Mouse (Mus musculus) adrenal gland, adult 10 weeks (tissue): Measurements from ENCODE around the gene Usp37. TPM values are rescaled to one million over a fixed set of nuclear protein-coding genes. Genes with fewer than 3 reads are reported as not detected.

ENCODE experiments used
- polyA plus RNA-seq: library from polyadenylated mRNA; stranded (reverse); fragments of 350-450 nt; fragmentation: Illumina TruSeq; extraction: RNeasy Lipid Tissue Mini Kit (QIAGEN cat#74804); gene quantifications from one replicate; pipeline ENCODE4 v1.2.3, GENCODE M21; 2014; ENCODE audit warnings: low read depth, low replicate concordance

Gene Usp37
- polyA plus RNA-seq = 21.5 TPM

DNA sequence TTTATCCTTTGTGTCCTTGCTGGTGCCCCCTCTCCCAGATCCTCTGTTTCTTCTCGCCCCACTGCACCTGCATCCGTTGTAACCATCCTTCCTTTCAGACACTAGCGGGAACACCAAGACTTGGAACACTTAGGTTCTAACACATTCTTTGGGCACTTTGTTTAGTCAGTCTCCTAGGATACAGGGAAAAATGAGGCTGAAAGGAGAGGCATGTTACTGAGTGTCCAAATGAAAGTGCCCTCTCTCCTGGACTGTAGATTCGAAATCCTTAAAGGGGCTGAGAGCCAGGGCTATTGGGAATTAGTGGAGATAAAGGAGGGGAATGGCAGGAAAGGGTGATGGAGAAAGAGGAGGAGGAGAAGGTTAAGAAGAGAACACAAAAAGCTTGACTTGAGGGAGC lies at the start of gene Usp37:
Gene Usp37 (minus strand): TSS at position 101 of the 400 bp plus-strand sequence.

DNA sequence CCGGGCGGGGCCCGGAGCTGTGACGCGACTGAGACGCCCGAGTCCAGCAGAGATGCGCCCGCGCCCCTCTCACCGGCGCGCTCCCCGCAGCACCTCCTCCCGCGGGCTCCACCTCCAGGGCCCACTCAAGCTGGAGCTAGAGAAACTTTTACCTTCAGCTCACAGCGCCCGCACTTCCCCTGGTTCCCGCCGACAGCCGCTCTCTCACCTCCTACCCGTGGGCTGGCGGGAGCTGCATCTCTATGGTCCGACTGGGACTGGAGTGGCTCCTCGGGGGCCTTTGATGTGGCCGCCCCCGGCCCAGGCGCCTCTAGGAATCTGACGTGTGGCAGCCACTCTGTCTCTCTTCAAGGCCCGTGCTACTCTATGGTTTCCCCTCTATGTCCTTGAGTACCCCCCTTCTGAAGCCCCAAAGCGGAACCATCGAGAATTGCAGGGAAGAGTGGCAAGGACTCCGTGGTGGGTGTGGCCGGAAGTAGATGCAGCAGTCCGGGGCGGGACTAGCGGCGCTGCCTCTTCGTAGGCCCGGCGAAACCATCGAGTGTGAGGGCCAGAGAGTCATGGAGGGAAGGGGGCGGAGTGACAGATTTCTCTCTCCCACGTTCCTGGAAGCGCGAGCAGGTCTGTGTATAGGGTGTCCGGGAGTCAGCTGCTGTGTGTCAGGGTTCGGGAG lies 43.8 kb upstream of the Usp37 start, which contains the start of the genes Zfp142 and Bcs1l:
Gene Zfp142 (minus strand): TSS at position 474 of the 673 bp plus-strand sequence.
Gene Bcs1l (plus strand): TSS at position 517 of the 673 bp plus-strand sequence.

DNA sequence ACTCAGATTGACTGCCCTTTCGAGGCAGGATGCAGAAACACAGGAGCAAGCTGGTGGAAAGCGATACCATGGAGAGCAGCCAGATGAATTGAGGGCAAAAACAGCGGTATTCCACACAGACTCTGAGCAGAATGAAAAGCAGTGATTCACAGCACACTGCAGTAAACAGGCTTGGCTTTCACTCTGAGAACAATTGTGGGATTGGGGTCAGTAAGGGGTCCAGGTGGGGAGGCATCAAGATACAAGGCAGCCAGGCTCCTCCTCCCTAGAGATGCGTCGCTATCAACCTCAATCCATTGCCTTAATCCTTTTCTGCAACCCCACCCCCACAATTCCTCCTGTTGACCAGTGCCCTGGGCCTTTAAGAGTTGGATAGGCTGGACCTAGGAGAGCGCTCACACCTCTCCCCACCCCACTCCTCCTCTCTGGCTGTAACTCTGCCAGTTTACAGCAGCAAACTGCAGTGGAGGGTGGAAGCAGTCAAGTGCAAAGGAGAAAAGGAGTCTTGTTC lies 1.6 kb downstream of the Usp37 start, which contains the start of gene Plcd4:
Gene Plcd4 (plus strand): TSS at position 438 of the 511 bp plus-strand sequence.

DNA sequence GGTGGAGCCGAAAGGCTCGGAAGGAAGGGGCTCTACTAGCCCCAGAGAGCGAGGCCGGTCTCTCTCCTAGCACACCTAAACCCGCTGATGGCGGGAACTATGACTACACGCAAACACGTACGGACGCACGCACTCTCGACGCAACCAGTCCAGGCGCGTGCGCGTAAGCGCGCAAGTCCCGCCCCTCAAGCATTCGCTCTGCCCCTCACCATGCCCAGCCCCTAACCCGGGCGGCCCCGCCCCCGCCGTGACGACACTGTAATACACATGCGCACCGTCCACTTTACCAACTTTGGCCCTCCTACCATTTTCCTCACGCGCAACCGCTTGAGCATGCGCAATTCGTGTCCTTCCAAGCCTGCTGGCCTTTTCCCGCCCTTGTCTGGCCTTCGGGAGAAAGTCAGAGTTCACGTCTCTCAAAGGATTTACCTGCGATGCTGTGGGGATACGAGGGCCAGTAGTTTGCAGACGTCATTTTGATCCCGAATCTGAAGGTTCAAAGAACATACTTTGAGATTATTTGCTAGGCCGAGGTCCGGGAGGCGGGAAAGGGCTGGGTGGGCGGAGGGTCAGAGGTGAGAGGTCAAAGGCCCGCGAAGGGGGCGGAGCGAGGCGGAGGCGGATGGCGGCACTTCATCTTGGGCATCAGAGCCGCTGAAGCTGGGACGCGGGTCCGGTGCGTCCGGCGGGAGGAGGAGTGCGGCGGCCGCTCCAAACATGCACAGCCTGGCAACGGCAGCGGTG lies 38.2 kb downstream of the Usp37 start, which contains the start of gene Cnot9:
Gene Cnot9 (plus strand): TSS at position 338 of the 744 bp plus-strand sequence.

DNA sequence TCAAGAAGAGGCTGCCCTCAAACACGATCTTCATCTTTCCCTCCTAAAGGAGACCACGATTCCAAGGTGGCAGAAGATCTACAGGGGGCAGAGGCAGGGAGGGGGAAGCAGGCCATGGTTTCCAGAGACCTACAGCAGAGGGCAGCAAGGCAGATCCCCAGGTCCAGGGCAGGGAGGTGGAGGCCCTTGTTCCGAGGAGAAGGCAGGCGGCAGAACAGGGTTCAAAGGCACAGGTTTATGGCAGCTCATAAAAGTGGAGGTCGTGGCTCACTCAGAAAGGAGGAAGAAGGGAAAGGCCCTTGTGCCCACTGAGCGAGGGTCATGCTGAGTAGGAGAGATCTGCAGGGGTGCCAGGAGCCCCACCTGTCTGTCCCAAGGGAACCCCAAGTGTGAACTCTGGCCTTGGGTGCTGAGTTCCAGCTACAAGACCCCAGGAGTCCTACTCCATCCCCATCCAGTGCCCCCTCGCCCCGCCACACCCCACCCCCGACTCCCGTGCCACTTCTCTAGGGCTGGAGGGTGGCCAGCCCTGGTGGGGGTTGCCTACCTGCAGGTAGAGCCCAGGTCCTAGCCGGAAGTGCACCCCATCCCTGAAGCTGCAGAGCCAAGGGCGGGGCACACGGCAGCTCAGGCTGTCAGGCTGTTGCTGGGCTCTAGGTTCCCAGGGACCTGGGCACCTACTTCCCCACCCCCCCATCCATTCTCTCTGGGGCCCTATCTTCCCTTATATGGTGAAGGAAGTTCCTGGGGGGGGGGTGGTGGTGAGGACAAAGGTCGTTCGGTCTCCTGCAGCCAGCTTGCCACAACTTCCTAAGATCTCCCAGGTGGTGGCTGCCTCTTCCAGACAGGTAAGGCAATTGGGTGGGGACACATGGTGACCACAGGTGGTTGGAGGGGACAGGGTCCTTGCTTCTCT lies 135.2 kb downstream of the Usp37 start, which contains the start of gene Vil1:
Gene Vil1 (plus strand): TSS at position 788 of the 916 bp plus-strand sequence.

DNA sequence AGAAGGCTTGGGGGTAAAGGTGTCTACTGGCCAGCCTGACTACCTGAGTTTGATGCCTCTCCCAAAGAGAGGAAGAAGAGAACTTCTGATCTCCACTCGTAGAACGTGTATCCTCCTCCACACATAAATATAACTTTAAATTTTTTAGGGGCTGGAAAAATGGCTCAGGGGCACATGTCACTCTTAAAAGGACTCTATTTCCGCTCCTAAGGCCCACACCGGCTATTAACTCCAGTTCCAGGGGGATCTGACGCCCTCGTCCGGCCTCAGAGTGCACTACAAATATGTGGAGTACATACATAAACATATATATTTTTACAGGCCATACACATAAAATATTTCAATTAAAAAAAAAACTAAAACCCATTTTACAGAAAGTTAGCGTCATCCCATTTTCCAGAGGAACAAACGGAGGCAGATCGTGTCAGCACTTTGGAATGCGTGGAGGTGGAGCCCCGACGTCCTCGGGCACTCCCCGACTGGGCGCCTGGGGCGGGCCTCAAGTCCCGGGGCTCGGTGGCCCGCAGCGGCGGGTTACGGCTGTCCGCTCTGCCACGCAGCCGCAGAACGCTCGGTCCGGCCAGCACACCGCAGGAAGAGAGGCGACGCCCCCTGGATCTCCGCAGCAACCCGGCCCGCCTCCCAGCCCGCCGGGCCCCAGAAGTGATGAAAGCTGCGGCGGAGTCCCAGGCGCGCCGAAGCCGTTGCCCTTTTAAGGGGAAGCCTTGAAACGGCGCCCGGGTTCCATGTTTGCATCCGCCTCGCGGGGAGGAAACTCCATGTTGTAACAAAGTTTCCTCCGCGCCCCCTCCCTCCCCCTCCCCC lies 152.9 kb downstream of the Usp37 start, which contains the start of gene Ctdsp1:
Gene Ctdsp1 (plus strand): TSS at position 586 of the 825 bp plus-strand sequence.

Other genes starting within 250 kb of the Usp37 start
- gene Tmbim1, start 238.7 kb downstream of the Usp37 start, polyA plus RNA-seq = 59.1 TPM
- 0.29 TPM for gene Catip, start 182.2 kb downstream of the Usp37 start, polyA plus RNA-seq
- gene Slc11a1, start 169.1 kb downstream of the Usp37 start, polyA plus RNA-seq = 1.2 TPM
- 23.3 TPM for gene Ctdsp1, start 152.8 kb downstream of the Usp37 start, polyA plus RNA-seq
- gene Vil1, start 134.9 kb downstream of the Usp37 start, polyA plus RNA-seq = 0.64 TPM
- 30.3 TPM for gene Cnot9, start 38.2 kb downstream of the Usp37 start, polyA plus RNA-seq
- gene Plcd4, start 1.4 kb downstream of the Usp37 start, polyA plus RNA-seq = 0.52 TPM
- gene Zfp142, start 44.0 kb upstream of the Usp37 start, polyA plus RNA-seq = 5.2 TPM
- 8.0 TPM for gene Bcs1l, start 44.0 kb upstream of the Usp37 start, polyA plus RNA-seq
- gene Rnf25, start 57.1 kb upstream of the Usp37 start, polyA plus RNA-seq = 13.6 TPM
- 1.3 TPM for gene Stk36, start 57.2 kb upstream of the Usp37 start, polyA plus RNA-seq
- gene Ttll4, start 117.5 kb upstream of the Usp37 start, polyA plus RNA-seq = 17.4 TPM
- 1.8 TPM for gene Cyp27a1, start 169.3 kb upstream of the Usp37 start, polyA plus RNA-seq
- gene Prkag3, start 204.9 kb upstream of the Usp37 start, polyA plus RNA-seq = 0.41 TPM
- 0.93 TPM for gene Wnt6, start 227.6 kb upstream of the Usp37 start, polyA plus RNA-seq
- gene Wnt10a, start 247.2 kb upstream of the Usp37 start, polyA plus RNA-seq = not detected